Mouse (Mus musculus) G1E (cell line): ENCODE data around the gene Gm45808.

ENCODE experiments used
- CTCF ChIP-seq: IDR thresholded peaks from 2 replicates; pipeline ENCODE4 v1.5.1; 2012; ENCODE audit warnings: low read depth, low read length, inconsistent platforms, mixed read lengths
- POLR2AphosphoS5 ChIP-seq: IDR thresholded peaks from 2 replicates; pipeline ENCODE4 v1.6.1; 2012; ENCODE audit warnings: low read depth, low read length, inconsistent platforms; ENCODE audit not compliant: insufficient replicate concordance
- TAL1 ChIP-seq: conservative IDR thresholded peaks from 2 replicates; pipeline ENCODE4 v1.6.1; 2012; ENCODE audit warnings: low read depth, low read length, inconsistent platforms, mixed read lengths

DNA sequence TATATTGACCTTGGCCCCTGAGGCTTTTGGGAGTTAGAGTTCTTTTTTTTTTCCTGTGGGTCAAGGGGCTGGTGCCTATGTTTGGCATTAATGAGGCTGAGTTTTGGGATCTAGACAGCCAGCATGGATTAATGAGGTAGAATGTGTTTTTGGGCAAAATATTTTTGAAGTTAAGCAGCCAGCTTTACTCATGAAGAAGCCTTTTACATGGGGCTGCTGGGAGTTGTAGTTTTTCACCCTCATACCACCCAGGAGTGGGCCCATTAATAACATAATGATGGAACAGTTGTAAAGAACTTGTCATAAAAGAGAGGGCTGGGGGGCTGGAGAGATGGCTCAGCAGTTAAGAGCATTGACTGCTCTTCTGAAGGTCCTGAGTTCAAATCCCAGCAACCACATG is 40.0 kb downstream of the Gm45808 start:
- no peak for TF ChIP-seq CTCF
- TF ChIP-seq POLR2AphosphoS5: no peak
- TF ChIP-seq TAL1: no peak
